26 mouse cellular contexts compared by ENCODE assay signal in the genomic region with DNA sequence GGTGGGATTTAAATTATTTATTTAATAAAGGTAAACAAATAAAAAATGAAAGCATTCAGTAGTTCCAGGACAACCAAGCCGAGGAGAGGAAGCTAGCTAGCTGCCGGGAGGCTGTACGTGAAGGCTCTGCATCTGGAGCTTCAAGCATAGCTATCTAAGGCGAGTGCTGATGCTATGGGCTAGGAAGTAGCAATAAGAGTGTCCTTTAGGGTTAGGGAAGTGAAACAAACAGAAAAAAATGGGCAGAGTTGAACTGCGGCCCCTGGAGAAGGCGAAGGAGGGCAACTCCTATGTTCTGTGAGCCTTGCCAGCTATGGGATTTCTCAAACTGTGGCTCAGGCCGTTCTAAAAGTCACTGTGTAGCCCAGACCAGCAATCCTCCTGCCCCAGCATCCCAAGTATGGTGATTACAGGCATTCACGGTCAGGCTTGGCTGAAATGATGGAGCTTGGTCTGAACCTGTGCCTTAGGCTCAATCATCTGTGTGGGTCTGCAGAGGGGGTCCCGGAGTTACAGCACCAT. TPM values are rescaled to one million over a fixed set of nuclear protein-coding genes. Genes with fewer than 3 reads are reported as not detected.
DNase-seq lines count a peak whose midpoint lies in the region; ATAC-seq and TF ChIP-seq lines count a peak whose summit lies in the region.
"Had no signal": no experiment of that assay in that cellular context is flagged by ENCODE, and none has a peak within 500 bp of the region (broad histone marks: within the 10 kb centered on the region; RNA-seq: fewer than 3 reads in every experiment).

No protein-coding gene starts in this region.

- no peak for TF ChIP-seq POLR2A in bone marrow, adult 2 months (IDR thresholded peaks at IDR 0.05; ENCODE audit: borderline replicate concordance, control insufficient read depth, low read depth, low read length)

- peak overlapping the region; percentile 47; the same call in 1 of the 2 replicates for H3K27ac ChIP-seq in bone marrow, adult 2 months (ENCODE audit: control insufficient read depth, insufficient read depth, low read depth, low read length, poor library complexity)
- H3K27ac ChIP-seq: embryonic facial prominence, embryonic 10.5 days; forebrain, embryonic 12.5 days; hindbrain, embryonic 13.5 days; left cerebral cortex, adult 2 months; midbrain, embryonic 12.5 days; neural tube, embryonic 12.5 days had no signal

- TF ChIP-seq CTCF in bone marrow, adult 2 months (IDR thresholded peaks at IDR 0.05; ENCODE audit: control insufficient read depth, insufficient read depth, low read length) = no peak

- peak; percentile 57 for DNase-seq in lung, postnatal 25 days (ENCODE audit: low spot score)
- DNase-seq in lung, postnatal 4 days = no peak
- DNase-seq in B cell, adult 2 months = peak; percentile 50 to 56
- DNase-seq in cerebellum, adult 11-12 months = no peak
- no peak for DNase-seq in cerebellum, postnatal 4 days (ENCODE audit: low spot score in 2 of 2)
- DNase-seq: adrenal gland, postnatal 10 days; cerebellum, adult 18-20 months; cerebellum, postnatal 36 days; gastrocnemius, postnatal 36 days; heart, postnatal 14 days; kidney, adult 9 months; kidney, postnatal 25 days; lung, postnatal 10 days; thymus, postnatal 36 days had no signal

- H3K4me1 ChIP-seq in bone marrow, adult 2 months (ENCODE audit: control insufficient read depth, insufficient read depth, low read length) = peaks cover 6% of the 10 kb centered on the region
- H3K4me1 ChIP-seq: hindbrain, embryonic 13.5 days; midbrain, embryonic 12.5 days; neural tube, embryonic 12.5 days had no signal

- no peak overlapping the region for H3K4me3 ChIP-seq in bone marrow, adult 2 months (replicated peaks; ENCODE audit: control insufficient read depth, low read depth, low read length)
- H3K4me3 ChIP-seq: embryonic facial prominence, embryonic 10.5 days; forebrain, embryonic 12.5 days; heart, embryonic 12.5 days; hindbrain, embryonic 13.5 days; left cerebral cortex, adult 2 months; midbrain, embryonic 12.5 days; neural tube, embryonic 12.5 days had no signal

- WGBS in bone marrow, adult 2 months = 48% methylated on average over 9 of the region's 9 CpGs

- ATAC-seq in megakaryocyte progenitor cell, adult 5-6 weeks (replicated peaks; ENCODE audit: poor library complexity) = peak; percentile 21; the same call in 1 of the 2 replicates
- ATAC-seq: activated CD4-positive, CD25-positive, alpha-beta regulatory T cell, adult 4 months; CD4-positive, CD25-positive, alpha-beta regulatory T cell, adult 4 months; inflammation-experienced regulatory T-cells, adult 6 months had no signal

RNA-seq across cellular contexts. Expression of gene Tnip2, which starts 5.7 kb away (rescaled TPM):
- 4.6 and 15.1 TPM in 2 replicates for polyA plus RNA-seq in bone marrow, adult 2 months (2011; ENCODE audit: insufficient read depth, insufficient read length, low replicate concordance, missing spikeins)
- total RNA-seq in megakaryocyte progenitor cell, adult 5-6 weeks (2015) = 7.8 and 9.5 TPM in 2 replicates
- total RNA-seq in megakaryocyte progenitor cell, adult 5-6 weeks (2017) = 17.6 and 22.2 TPM in 2 replicates

RNA-seq across cellular contexts. Expression of gene Sh3bp2, which starts 6.2 kb away (rescaled TPM):
- 15.0 and 29.7 TPM in 2 replicates for polyA plus RNA-seq in bone marrow, adult 2 months (2011; ENCODE audit: insufficient read depth, insufficient read length, low replicate concordance, missing spikeins)
- 8.6 and 10.0 TPM in 2 replicates for total RNA-seq in megakaryocyte progenitor cell, adult 5-6 weeks (2015)
- total RNA-seq in megakaryocyte progenitor cell, adult 5-6 weeks (2017) = 21.0 and 23.0 TPM in 2 replicates

RNA-seq across cellular contexts. Expression of gene Add1, which starts 54.0 kb away (rescaled TPM):
- polyA plus RNA-seq in bone marrow, adult 2 months (2011; ENCODE audit: insufficient read depth, insufficient read length, low replicate concordance, missing spikeins) = 160 and 163 TPM in 2 replicates
- 65.1 and 71.0 TPM in 2 replicates for total RNA-seq in megakaryocyte progenitor cell, adult 5-6 weeks (2015)
- total RNA-seq in megakaryocyte progenitor cell, adult 5-6 weeks (2017) = 83.9 and 97.8 TPM in 2 replicates

Comparison
In these comparisons a context has a peak if more than half of its experiments do, and no peak if none do; other contexts are left out.
1. DNase-seq: peak in lung, postnatal 25 days (single experiment) and B cell, adult 2 months (2 of 2); none in lung, postnatal 4 days (0 of 2), cerebellum, adult 11-12 months (single experiment) and cerebellum, postnatal 4 days (0 of 2).